Mouse (Mus musculus): ENCODE data around the gene Olfr462. TPM values are rescaled to one million over a fixed set of nuclear protein-coding genes. Genes with fewer than 3 reads are reported as not detected.

The Olfr462 gene
- total RNA-seq (2021) = not detected

DNA sequence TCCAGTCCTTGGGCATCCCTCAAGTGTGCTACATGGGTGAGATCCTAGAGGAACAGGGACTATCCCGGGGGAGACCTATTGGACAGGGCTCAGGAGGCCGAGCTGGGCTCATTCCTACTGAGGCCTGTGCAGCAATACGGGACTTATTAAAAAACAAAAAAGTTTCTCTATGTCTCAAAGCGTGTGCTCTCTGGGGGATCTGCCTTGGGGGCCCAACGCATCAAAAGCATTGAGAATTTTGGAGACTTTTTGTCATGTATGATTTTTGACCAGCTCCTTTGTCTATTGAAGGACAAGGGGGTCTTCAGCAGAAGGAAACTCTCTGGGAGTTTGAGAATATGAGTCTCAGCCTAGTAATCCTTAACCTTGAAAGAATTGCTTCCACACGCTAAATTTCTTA is at the start of gene Olfr462:
Gene Olfr462, minus strand, starts transcription at position 101 of the 400 bp plus-strand sequence.
- DNase-seq (ENCODE audit: extremely low spot score in 1 of 2, low spot score in 1 of 2) = no peak

DNA sequence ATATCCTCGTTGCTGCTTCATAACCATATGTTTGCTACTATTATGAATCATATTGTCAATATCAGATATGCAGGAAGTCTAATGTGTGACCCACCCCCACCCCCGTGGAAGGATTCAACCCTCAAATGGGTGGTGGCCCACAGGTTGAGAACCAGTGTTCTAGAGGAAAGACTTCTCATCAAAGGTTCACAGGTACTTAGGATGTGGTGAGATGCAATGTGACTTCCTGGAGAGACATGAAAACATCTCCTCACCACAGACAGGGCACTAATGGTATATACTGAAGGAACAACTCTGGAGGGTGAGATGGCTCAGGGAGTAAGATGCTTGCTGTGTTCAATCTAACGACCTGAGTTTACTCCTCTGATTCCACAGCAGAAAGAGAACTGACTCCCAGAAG is 43.4 kb upstream of the Olfr462 start:
- no peak for DNase-seq (ENCODE audit: extremely low spot score in 1 of 2, low spot score in 1 of 2)

GRCm38 (mm10) chr11:87933731-87934130 is 41.7 kb upstream of the Olfr462 start:
- DNase-seq (ENCODE audit: extremely low spot score in 1 of 2, low spot score in 1 of 2) = no peak

DNA sequence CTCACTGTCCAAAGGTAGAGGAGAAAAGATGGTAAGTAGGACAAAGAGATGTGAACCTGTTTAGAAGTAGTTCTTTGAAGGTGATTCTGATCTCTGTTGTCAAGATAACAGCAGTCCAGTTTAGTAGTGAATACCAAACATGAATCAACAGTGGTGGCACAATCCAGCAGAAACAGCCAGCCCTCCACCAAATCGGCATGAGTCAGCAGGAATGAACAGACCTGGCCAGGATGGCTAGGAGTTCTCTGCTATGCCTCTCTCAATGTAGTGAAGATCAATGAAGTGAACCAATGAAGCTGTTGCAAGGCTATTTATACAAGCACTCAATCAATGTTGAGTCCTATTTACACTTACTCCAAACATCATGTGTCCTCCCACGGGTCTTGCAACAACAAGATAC is 38.3 kb upstream of the Olfr462 start:
- no peak for DNase-seq (ENCODE audit: extremely low spot score in 1 of 2, low spot score in 1 of 2)

- DNase-seq (ENCODE audit: extremely low spot score in 1 of 2, low spot score in 1 of 2) = no peak
Measured at GRCm38 (mm10) chr11:87920966-87921365, 28.9 kb upstream of the Olfr462 start, which contains the start of gene Olfr464. Gene Olfr464, minus strand, starts transcription at chr11:87920967.

- no peak for DNase-seq (ENCODE audit: extremely low spot score in 1 of 2, low spot score in 1 of 2)
Measured at GRCm38 (mm10) chr11:87920301-87920700, 28.2 kb upstream of the Olfr462 start.

DNA sequence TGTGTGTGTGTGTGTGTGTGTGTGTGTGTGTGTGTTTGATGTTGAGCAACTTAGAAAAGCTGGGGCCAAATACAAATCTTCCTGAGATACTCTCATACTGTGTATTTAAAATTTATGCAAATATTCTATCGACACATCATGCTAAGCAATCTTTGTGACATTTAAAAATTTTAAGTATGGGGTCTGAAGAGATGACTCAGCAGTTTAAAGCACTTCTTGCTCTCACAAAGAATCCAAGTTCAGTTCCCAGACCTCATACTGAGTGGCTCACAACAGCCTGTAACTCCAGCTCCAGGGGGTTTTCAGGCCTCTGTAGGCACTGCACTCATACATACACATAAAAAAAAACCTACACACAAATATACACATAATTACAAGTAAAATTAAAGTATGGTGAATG is 23.9 kb upstream of the Olfr462 start:
- no peak for DNase-seq (ENCODE audit: extremely low spot score in 1 of 2, low spot score in 1 of 2)

- DNase-seq (ENCODE audit: extremely low spot score in 1 of 2, low spot score in 1 of 2) = no peak
Measured at GRCm38 (mm10) chr11:87904331-87904730, 12.3 kb upstream of the Olfr462 start.

- DNase-seq (ENCODE audit: extremely low spot score in 1 of 2, low spot score in 1 of 2) = no peak
Measured at GRCm38 (mm10) chr11:87897287-87897686, 5.2 kb upstream of the Olfr462 start, which contains the start of gene Olfr463. Gene Olfr463, minus strand, starts transcription at chr11:87897387.

GRCm38 (mm10) chr11:87884856-87885255 is 7.2 kb downstream of the Olfr462 start:
- DNase-seq (ENCODE audit: extremely low spot score in 1 of 2, low spot score in 1 of 2) = no peak

DNA sequence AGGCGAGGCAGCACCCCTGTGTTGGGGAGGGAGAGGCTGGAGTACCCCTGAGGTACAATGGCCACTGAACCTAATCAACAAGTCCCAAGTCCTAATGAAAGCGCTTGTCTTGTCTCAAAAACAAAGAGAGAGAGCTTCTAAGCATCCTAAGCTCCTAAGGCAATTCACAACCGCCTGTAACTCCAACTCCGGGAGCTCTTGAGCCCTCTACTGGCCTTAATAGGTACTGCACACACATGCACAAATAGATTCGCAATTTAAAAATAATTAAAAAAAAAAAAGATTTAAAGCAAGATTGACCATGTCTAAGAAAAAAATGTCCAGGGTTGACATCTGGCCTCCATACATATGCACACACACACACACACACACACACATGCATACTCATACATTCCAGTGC is 8.6 kb downstream of the Olfr462 start:
- DNase-seq (ENCODE audit: extremely low spot score in 1 of 2, low spot score in 1 of 2) = no peak

DNA sequence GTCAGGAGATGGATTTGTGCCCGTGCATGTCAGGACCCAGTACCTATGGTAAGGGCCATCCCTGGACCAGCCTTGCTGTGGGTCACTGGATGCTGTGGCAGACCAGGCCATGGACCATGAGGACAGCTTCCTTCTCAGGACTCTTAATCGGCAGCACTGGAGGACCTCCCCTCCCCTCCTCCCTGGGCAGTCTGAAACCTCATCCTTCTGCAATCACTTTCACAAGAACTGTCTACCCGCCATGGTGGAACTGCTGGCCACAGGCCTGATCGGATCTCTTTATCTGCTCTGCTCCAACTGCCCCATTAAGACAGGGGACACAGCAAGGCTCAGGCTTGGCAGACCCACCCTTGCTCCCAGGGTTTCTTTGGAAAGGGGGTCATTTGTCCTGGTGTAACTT is 10.4 kb downstream of the Olfr462 start:
- DNase-seq (ENCODE audit: extremely low spot score in 1 of 2, low spot score in 1 of 2) = no peak

DNA sequence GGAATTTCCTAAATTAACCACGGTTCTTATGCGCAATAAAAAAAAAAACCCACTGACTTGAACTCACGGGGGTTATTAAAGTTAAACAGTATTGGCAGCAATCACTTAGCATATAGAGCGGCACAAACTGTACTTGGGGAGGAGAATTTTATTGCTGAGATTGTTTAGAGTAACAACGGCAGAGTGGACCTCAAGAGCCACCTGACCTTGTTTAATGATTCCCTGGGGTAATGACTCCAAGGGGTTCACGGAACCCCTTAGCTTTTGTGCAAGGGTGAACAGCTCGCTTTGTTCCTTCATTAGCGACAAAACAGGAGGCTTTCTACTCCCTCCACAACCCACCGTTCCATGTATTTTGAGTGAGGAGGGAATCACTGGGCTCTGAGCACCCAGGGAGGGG is 12.2 kb downstream of the Olfr462 start:
- DNase-seq (ENCODE audit: extremely low spot score in 1 of 2, low spot score in 1 of 2) = no peak

DNA sequence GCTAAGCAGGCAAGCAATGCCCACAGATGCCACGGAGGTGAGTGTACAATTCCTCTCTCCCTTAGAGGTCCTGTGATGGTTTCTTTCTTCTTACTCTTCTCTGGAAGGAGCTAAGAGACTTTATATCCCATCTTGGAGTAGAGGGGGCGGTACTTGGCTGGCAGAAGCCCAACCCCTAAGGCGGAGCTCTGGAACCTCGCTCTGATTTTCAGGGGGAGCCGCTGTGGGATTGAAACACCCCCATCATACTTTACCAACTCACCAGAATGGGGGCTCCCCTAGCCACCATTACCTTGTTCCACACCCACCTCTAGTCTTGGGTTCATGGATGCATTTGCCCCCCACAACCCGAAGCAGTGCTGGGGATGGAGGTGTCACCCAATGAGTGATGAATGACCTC is 16.6 kb downstream of the Olfr462 start, which contains the start of gene Epx:
Gene Epx, minus strand, starts transcription at position 101 of the 400 bp plus-strand sequence.
- no peak for DNase-seq (ENCODE audit: extremely low spot score in 1 of 2, low spot score in 1 of 2)

GRCm38 (mm10) chr11:87871766-87872165 is 20.3 kb downstream of the Olfr462 start:
- DNase-seq (ENCODE audit: extremely low spot score in 1 of 2, low spot score in 1 of 2) = no peak

GRCm38 (mm10) chr11:87870096-87870495 is 22.0 kb downstream of the Olfr462 start:
- DNase-seq (ENCODE audit: extremely low spot score in 1 of 2, low spot score in 1 of 2) = no peak

DNA sequence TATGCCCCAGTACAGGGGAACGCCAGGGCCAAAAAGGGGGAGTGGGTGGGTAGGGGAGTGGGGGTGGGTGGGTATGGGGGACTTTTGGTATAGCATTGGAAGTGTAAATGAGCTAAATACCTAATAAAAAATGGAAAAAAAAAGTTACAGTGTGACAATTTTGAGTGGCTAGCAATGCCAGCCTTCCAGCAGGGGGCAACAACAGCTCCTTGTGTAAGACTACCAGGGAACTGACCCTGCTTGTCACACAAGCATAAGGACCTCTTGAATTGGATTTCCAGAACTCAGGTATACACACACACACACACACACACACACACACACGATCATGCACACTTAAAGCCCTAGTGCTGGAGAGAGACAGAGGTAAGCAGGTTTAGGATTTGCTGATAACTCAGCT is 25.2 kb downstream of the Olfr462 start:
- peak in 1 of 2 experiments; percentile 45 for DNase-seq (ENCODE audit: extremely low spot score in 1 of 2, low spot score in 1 of 2)

DNA sequence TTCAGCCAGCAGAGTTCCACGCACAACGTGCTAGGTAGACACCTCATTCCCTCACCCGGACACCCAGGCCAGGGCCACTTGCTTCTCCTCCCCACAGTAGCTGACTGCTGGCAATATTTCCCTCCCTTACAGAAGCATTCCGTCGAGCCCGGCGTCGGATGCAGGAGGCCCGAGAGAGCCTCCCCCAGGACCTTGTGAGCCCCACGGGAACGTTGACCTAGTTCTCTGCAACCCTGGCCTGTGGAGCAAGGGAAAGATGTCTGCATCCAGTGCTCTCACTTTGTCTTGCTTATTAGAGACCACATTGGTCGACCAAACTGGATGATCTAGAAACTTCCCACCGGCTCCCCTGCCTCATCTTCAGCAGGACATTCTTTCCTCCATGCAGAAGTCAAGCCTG is 29.3 kb downstream of the Olfr462 start:
- DNase-seq (ENCODE audit: extremely low spot score in 1 of 2, low spot score in 1 of 2) = no peak

GRCm38 (mm10) chr11:87860426-87860825 is 31.6 kb downstream of the Olfr462 start:
- no peak for DNase-seq (ENCODE audit: extremely low spot score in 1 of 2, low spot score in 1 of 2)

DNA sequence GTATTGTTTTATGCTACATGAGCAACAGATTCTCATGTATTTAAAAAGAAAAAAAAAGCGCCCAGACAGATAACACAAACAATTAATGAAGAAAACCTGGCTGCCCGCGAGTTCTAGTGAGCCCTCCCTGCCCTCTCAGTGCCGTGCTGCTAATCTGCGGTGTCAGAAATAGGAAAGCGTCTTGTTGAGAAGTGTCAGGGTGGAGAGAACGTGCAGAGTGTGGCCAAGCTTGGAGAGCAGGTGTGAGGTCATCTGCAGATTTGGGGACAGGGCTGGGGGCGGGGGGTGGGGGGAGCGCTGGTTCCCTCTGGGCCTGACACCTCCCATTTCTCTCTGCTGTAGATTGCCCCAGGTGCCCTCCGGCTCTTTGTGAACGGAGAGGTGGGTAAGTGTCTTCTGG is 32.8 kb downstream of the Olfr462 start:
- DNase-seq (ENCODE audit: extremely low spot score in 1 of 2, low spot score in 1 of 2) = no peak

DNA sequence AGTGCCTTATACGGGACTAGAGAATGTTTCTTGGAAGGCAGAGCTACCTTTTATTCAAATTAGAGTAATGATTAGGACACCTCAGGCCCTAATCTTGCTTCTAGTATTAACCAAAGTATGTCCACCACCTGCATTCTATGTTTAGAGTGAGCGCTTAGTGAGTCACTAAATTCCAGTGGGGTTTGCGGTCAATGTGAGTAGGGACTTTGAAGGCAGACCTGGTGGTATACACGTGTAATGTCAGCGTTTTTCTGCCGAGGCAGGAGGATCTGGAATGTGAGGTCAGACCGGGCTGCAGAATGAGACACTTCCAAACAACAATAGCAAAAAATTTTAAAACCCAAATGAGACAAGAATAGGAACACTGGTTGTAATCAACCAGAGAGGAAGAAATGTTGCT is 37.5 kb downstream of the Olfr462 start:
- no peak for DNase-seq (ENCODE audit: extremely low spot score in 1 of 2, low spot score in 1 of 2)

DNA sequence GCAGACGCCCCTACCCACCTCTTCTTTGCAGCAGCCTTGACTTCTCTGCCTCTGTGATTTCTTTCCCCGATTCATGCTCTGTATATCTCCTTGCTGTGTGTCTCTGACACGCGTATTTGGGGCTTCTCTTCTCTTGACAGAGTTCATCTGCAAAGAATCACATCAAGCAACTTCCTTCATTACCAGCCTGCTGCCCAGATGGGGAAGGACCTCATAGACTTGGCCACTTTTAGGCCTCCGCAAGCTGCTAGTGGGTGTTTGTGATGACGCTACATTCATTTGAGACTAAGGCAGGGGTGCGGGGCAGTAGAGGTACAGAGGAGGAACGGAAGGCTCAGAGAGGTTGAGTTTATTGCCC is 38.5 kb downstream of the Olfr462 start:
- peak; percentile 18 to 19 for DNase-seq (ENCODE audit: extremely low spot score in 1 of 2, low spot score in 1 of 2)

Data from layer of hippocampus, postnatal 25 days (tissue).